Mouse (Mus musculus) erythroblast, embryonic 14.5 days (primary cell): Measurements from ENCODE around the gene Slc5a3.

Experiments used
- GATA1 ChIP-seq: IDR thresholded peaks from 2 replicates; pipeline ENCODE4 v1.6.1; 2012; ENCODE audit warnings: low read length, inconsistent platforms, mixed read lengths
- TAL1 ChIP-seq: IDR thresholded peaks from 3 replicates; pipeline ENCODE4 v1.6.1; 2012; ENCODE audit warnings: low read length, inconsistent platforms, mixed read lengths

DNA sequence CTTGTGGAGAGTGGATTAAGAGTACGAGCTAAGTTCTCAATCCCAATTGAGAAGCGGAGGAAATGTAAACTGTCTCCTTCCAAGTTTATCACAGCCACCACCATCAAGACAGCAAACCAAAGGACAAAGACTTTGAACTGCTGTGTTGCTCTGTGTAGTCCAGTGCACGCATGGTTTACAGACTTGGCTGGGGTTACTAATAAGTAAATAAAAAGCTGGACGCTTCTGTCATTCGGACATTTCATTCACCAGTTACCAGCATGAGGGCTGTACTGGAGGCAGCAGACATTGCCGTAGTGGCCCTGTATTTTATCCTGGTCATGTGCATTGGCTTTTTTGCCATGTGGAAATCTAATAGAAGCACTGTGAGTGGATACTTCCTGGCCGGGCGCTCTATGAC, 18.7 kb downstream of the Slc5a3 start:
- TF ChIP-seq GATA1 (no peak), TAL1 (no peak)
